In the genomic region with DNA sequence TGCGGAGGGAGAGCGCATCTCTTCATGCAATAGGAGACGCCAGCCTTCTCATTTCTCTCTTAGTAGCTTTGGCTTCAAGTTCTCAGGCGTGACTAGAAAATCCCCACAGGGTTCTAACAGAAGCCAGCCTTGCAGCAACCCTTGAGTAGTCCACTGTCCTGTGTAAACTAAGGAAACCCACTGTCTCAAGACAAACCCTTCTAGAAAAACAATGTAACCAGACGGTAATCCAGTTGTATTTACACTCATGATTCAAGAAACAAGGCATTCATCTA, we compare ENCODE assay signal across 11 mouse cellular contexts. TPM values are rescaled to one million over a fixed set of nuclear protein-coding genes. Genes with fewer than 3 reads are reported as not detected.
DNase-seq lines count a peak whose midpoint lies in the region; ATAC-seq and TF ChIP-seq lines count a peak whose summit lies in the region.
"Had no signal": no experiment of that assay in that cellular context is flagged by ENCODE, and none has a peak within 500 bp of the region (broad histone marks: within the 10 kb centered on the region; RNA-seq: fewer than 3 reads in every experiment).

No protein-coding gene starts in this region.

- TF ChIP-seq POLR2A in spleen, adult 2 months (IDR thresholded peaks at IDR 0.05; ENCODE audit: low read depth, low read length): no peak

- WGBS in heart, embryonic 15.5 days: 76% methylated on average over 5 of the region's 5 CpGs
- WGBS in spleen, adult 2 months: 28% methylated on average over 5 of the region's 5 CpGs
- WGBS in liver, embryonic 15.5 days (ENCODE audit: insufficient replicate concordance): 65% methylated on average over 5 of the region's 5 CpGs
- 85% methylated on average over 5 of the region's 5 CpGs for WGBS in forebrain, embryonic 12.5 days

- no peaks in the 10 kb centered on the region for H3K36me3 ChIP-seq in heart, embryonic 15.5 days
- H3K36me3 ChIP-seq in spleen, adult 2 months (ENCODE audit: control insufficient read depth, insufficient read depth, low read length): no peaks in the 10 kb centered on the region
- no peaks in the 10 kb centered on the region for H3K36me3 ChIP-seq in liver, embryonic 15.5 days (replicated peaks)
- H3K36me3 ChIP-seq in forebrain, embryonic 12.5 days (replicated peaks): no peaks in the 10 kb centered on the region

- ATAC-seq in heart, embryonic 15.5 days (replicated peaks; ENCODE audit: insufficient number of reproducible peaks, insufficient read depth, low FRiP score, low read depth): no peak
- ATAC-seq in liver, embryonic 15.5 days (ENCODE audit: insufficient read depth): no peak
- ATAC-seq in forebrain, embryonic 12.5 days (ENCODE audit: low FRiP score): no peak

- peak overlapping the region; percentile 42 for H3K4me2 ChIP-seq in heart, embryonic 15.5 days
- H3K4me2 ChIP-seq in liver, embryonic 15.5 days: peak overlapping the region; percentile 44
- no peak overlapping the region for H3K4me2 ChIP-seq in forebrain, embryonic 12.5 days

- no peak overlapping the region for H3K9ac ChIP-seq in heart, embryonic 15.5 days
- H3K9ac ChIP-seq in liver, embryonic 15.5 days: no peak overlapping the region
- no peak overlapping the region for H3K9ac ChIP-seq in forebrain, embryonic 12.5 days

- TF ChIP-seq CTCF in spleen, adult 2 months (IDR thresholded peaks at IDR 0.05; ENCODE audit: extremely low read depth, insufficient read depth, insufficient read length, insufficient replicate concordance): no peak

- no peak for DNase-seq in heart, postnatal 25 days (ENCODE audit: low spot score)
- peak in 1 of 2 experiments; percentile 43 for DNase-seq in spleen, adult 2 months (ENCODE audit: low read depth in 1 of 2, low spot score in 2 of 2)
- no peak for DNase-seq in spleen, adult 12 weeks (ENCODE audit: low spot score)
- no peak for DNase-seq in cerebellum, adult 9-10 months
- DNase-seq in adrenal gland, postnatal 4 days (ENCODE audit: low spot score in 2 of 2): no peak
- DNase-seq: cerebellum, postnatal 14 days had no signal

- no peaks in the 10 kb centered on the region for H3K27me3 ChIP-seq in heart, embryonic 15.5 days
- H3K27me3 ChIP-seq in spleen, adult 2 months (ENCODE audit: control insufficient read depth, insufficient read depth, low read length): no peaks in the 10 kb centered on the region
- H3K27me3 ChIP-seq in liver, embryonic 15.5 days: no peaks in the 10 kb centered on the region
- H3K27me3 ChIP-seq in forebrain, embryonic 12.5 days: no peaks in the 10 kb centered on the region

- intact Hi-C loops in heart, postnatal 25 days (cut with DNase I): loop anchor here (5.0 kb wide), 4 partner anchors 35 to 425 kb away; no protein-coding TSS in a partner anchor

- H3K4me3 ChIP-seq in heart, embryonic 15.5 days: 0 out of 2 replicates have a peak overlapping the region, but pooled peaks have one; percentile 13
- H3K4me3 ChIP-seq in spleen, adult 2 months (ENCODE audit: extremely low read depth, insufficient read depth, insufficient read length): peak overlapping the region; percentile 31
- peak overlapping the region; percentile 16 for H3K4me3 ChIP-seq in liver, embryonic 15.5 days (replicated peaks)
- no peak overlapping the region for H3K4me3 ChIP-seq in forebrain, embryonic 12.5 days (replicated peaks)
- H3K4me3 ChIP-seq: erythroblast, embryonic 14.5 days had no signal

- H3K27ac ChIP-seq in heart, embryonic 15.5 days: no peak overlapping the region
- H3K27ac ChIP-seq in spleen, adult 2 months (ENCODE audit: insufficient read depth, low read length): peak overlapping the region; percentile 85
- no peak overlapping the region for H3K27ac ChIP-seq in liver, embryonic 15.5 days (replicated peaks)
- no peak overlapping the region for H3K27ac ChIP-seq in forebrain, embryonic 12.5 days

- H3K4me1 ChIP-seq in heart, embryonic 15.5 days (replicated peaks): peaks cover 3% of the 10 kb centered on the region; the same call in 1 of the 2 replicates
- H3K4me1 ChIP-seq in spleen, adult 2 months (ENCODE audit: control insufficient read depth, insufficient read depth, insufficient read length): peaks cover 12% of the 10 kb centered on the region
- no peaks in the 10 kb centered on the region for H3K4me1 ChIP-seq in liver, embryonic 15.5 days (replicated peaks)
- H3K4me1 ChIP-seq in forebrain, embryonic 12.5 days: no peaks in the 10 kb centered on the region; the same call in 1 of the 2 replicates

- H3K9me3 ChIP-seq in heart, embryonic 15.5 days (replicated peaks): no peaks in the 10 kb centered on the region
- no peaks in the 10 kb centered on the region for H3K9me3 ChIP-seq in liver, embryonic 15.5 days (replicated peaks)
- no peaks in the 10 kb centered on the region for H3K9me3 ChIP-seq in forebrain, embryonic 12.5 days

RNA-seq across cellular contexts. Expression of gene Fbxl5, which starts 20.5 kb away (rescaled TPM):
- polyA plus RNA-seq in heart, embryonic 15.5 days (2015; fragmentation: Nextera tagmentation; extraction: Ambion mirVana): 42.6 and 47.0 TPM in 2 replicates
- total RNA-seq in heart, postnatal 25 days (2021): 10 to 100 TPM; 30.4 to 32.2 TPM
- 13.0 and 13.9 TPM in 2 replicates for polyA plus RNA-seq in spleen, adult 2 months (2012; rRNA removed)
- polyA plus RNA-seq in liver, embryonic 15.5 days (2015; fragmentation: Nextera tagmentation; extraction: Ambion mirVana): 18.7 and 20.0 TPM in 2 replicates
- polyA plus RNA-seq in forebrain, embryonic 12.5 days (2016; fragmentation: Nextera tagmentation; extraction: Ambion mirVana): 70.1 and 70.5 TPM in 2 replicates
- total RNA-seq in adrenal gland, postnatal 4 days (2021): 10 to 100 TPM; 65.3 to 74.3 TPM

RNA-seq across cellular contexts. Expression of gene Bst1, which starts 23.3 kb away (rescaled TPM):
- 1.2 and 4.6 TPM in 2 replicates for polyA plus RNA-seq in heart, embryonic 15.5 days (2015; fragmentation: Nextera tagmentation; extraction: Ambion mirVana)
- total RNA-seq in heart, postnatal 25 days (2021): 1 to 10 TPM; 1.8 to 2.6 TPM
- polyA plus RNA-seq in spleen, adult 2 months (2012; rRNA removed): 5.6 and 8.4 TPM in 2 replicates
- 1.5 and 1.8 TPM in 2 replicates for polyA plus RNA-seq in liver, embryonic 15.5 days (2015; fragmentation: Nextera tagmentation; extraction: Ambion mirVana)
- polyA plus RNA-seq in forebrain, embryonic 12.5 days (2016; fragmentation: Nextera tagmentation; extraction: Ambion mirVana): not detected in 2 replicates
- total RNA-seq in adrenal gland, postnatal 4 days (2021): 1 to 10 TPM in 1 of 2 experiments, under 1 TPM in 1; 0.67 to 1.6 TPM
- polyA plus RNA-seq: erythroblast, embryonic 14.5 days; neural tube, embryonic 14.5 days had no signal

RNA-seq across cellular contexts. Expression of gene Cd38, which starts 26.4 kb away (rescaled TPM):
- 16.6 and 18.6 TPM in 2 replicates for polyA plus RNA-seq in heart, embryonic 15.5 days (2015; fragmentation: Nextera tagmentation; extraction: Ambion mirVana)
- total RNA-seq in heart, postnatal 25 days (2021): 1 to 10 TPM; 7.9 to 8.5 TPM
- 37.3 and 38.9 TPM in 2 replicates for polyA plus RNA-seq in spleen, adult 2 months (2012; rRNA removed)
- polyA plus RNA-seq in liver, embryonic 15.5 days (2015; fragmentation: Nextera tagmentation; extraction: Ambion mirVana): 13.2 and 14.7 TPM in 2 replicates
- 3.5 and 3.7 TPM in 2 replicates for polyA plus RNA-seq in forebrain, embryonic 12.5 days (2016; fragmentation: Nextera tagmentation; extraction: Ambion mirVana)
- 10 to 100 TPM; 16.3 to 19.6 TPM for total RNA-seq in adrenal gland, postnatal 4 days (2021)
- polyA plus RNA-seq: erythroblast, embryonic 14.5 days had no signal
